ENCODE assay signal across 20 mouse cellular contexts in genomic region chr1:92683151-92683550, GRCm38 (mm10). TPM values are rescaled to one million over a fixed set of nuclear protein-coding genes. Genes with fewer than 3 reads are reported as not detected.
DNase-seq lines count a peak whose midpoint lies in the region; TF ChIP-seq lines count a peak whose summit lies in the region.
"Had no signal": no experiment of that assay in that cellular context is flagged by ENCODE, and none has a peak within 500 bp of the region (broad histone marks: within the 10 kb centered on the region; RNA-seq: fewer than 3 reads in every experiment).

No protein-coding gene starts in this region.

- peak; percentile 58 for DNase-seq in gastrocnemius, adult 2 months
- DNase-seq in gastrocnemius, postnatal 25 days, result no peak
- DNase-seq in Muller cell, postnatal 12 days (ENCODE audit: inconsistent ontology term), result peak; percentile 63
- DNase-seq in layer of hippocampus, adult 18-20 months (ENCODE audit: low spot score in 2 of 2), result peak; percentile 80 to 85
- no peak for DNase-seq in cerebellum, adult 9-10 months
- DNase-seq in embryo, embryonic 10 days (ENCODE audit: low spot score), result no peak
- DNase-seq: cerebellum, postnatal 36 days; kidney, adult 18-20 months; liver, postnatal 0 days; thymus, postnatal 36 days had no signal

- H3K36me3 ChIP-seq in myocyte (ENCODE audit: control insufficient read depth, insufficient read depth), result no peaks in the 10 kb centered on the region
- H3K36me3 ChIP-seq: hindbrain, embryonic 12.5 days; neural tube, embryonic 15.5 days had no signal

- TF ChIP-seq CTCF in gastrocnemius, adult 2 months (IDR thresholded peaks at IDR 0.05), result no peak

- no peaks in the 10 kb centered on the region for H3K79me2 ChIP-seq in myocyte (ENCODE audit: control insufficient read depth, insufficient read depth)

- no peak overlapping the region for H3ac ChIP-seq in myocyte (ENCODE audit: control insufficient read depth, insufficient read length)

- no peak overlapping the region for H3K4me3 ChIP-seq in gastrocnemius, adult 2 months
- H3K4me3 ChIP-seq in myocyte, result no peak overlapping the region
- H3K4me3 ChIP-seq: hindbrain, embryonic 12.5 days; neural tube, embryonic 15.5 days had no signal

- TF ChIP-seq POLR2A in myocyte (IDR thresholded peaks at IDR 0.05; ENCODE audit: insufficient read length, low read depth), result no peak

- H3K27me3 ChIP-seq in myocyte (ENCODE audit: control insufficient read depth, insufficient read depth, insufficient read length), result no peaks in the 10 kb centered on the region
- H3K27me3 ChIP-seq: neural tube, embryonic 15.5 days had no signal

- intact Hi-C loops in gastrocnemius, adult 2 months (cut with DNase I), result no loop called here

- H3K4me2 ChIP-seq in myocyte (ENCODE audit: low read depth), result peak overlapping the region; percentile 62
- H3K4me2 ChIP-seq: hindbrain, embryonic 12.5 days; neural tube, embryonic 15.5 days had no signal

- peak overlapping the region; percentile 25 for H3K27ac ChIP-seq in gastrocnemius, adult 2 months
- H3K27ac ChIP-seq: hindbrain, embryonic 12.5 days; macrophage; neural tube, embryonic 15.5 days; stomach, postnatal 0 days had no signal

TF ChIP-seq in myocyte, 11 proteins besides CTCF, POLR2A, EP300 and RAD21:
- TF ChIP-seq TCF3 (IDR thresholded peaks at IDR 0.05; ENCODE audit: insufficient read length, low read depth) (peak; percentile 72), MYOG (IDR thresholded peaks at IDR 0.05; ENCODE audit: control insufficient read depth in 1 of 3, insufficient read depth in 1 of 3, insufficient read length in 2 of 3, low read depth in 2 of 3) (peak; percentile 69 to 96 (median 87)), TCF12 (IDR thresholded peaks at IDR 0.05; ENCODE audit: insufficient read depth, poor library complexity, severe bottlenecking) (peak; percentile 75), REST (IDR thresholded peaks at IDR 0.05; ENCODE audit: insufficient read depth, insufficient read length) (no peak), MYOD1 (IDR thresholded peaks at IDR 0.05; ENCODE audit: control insufficient read depth in 1 of 3, insufficient read length in 2 of 3, low read depth in 2 of 3) (peak; percentile 55 to 98 (median 97))
TF ChIP-seq in myocyte: peak in this region for 4.

RNA-seq across cellular contexts. Expression of gene Otos, which starts 34.5 kb away (rescaled TPM):
- total RNA-seq in gastrocnemius, adult 2 months (2021), result not detected
- not detected for total RNA-seq in gastrocnemius, postnatal 25 days (2021)
- total RNA-seq in layer of hippocampus, adult 18-20 months (2021), result 1 to 10 TPM in 1 of 2 experiments, under 1 TPM in 1; 0.91 to 1.0 TPM
- polyA plus RNA-seq in myocyte (2012; fragmentation: generic; extraction: Trizol), result 1.2 TPM
- total RNA-seq: adrenal gland, adult 18-20 months; midbrain, postnatal 0 days had no signal
- polyA plus RNA-seq: forebrain, embryonic 14.5 days; heart, embryonic 14.5 days; hindbrain, embryonic 12.5 days; limb, embryonic 11.5 days; macrophage had no signal

RNA-seq across cellular contexts. Expression of gene Cops9, which starts 41.4 kb away (rescaled TPM):
- 100 to 1,000 TPM; 171 to 192 TPM for total RNA-seq in gastrocnemius, adult 2 months (2021)
- 100 to 1,000 TPM; 187 to 194 TPM for total RNA-seq in gastrocnemius, postnatal 25 days (2021)
- 100 to 1,000 TPM; 321 to 334 TPM for total RNA-seq in layer of hippocampus, adult 18-20 months (2021)
- polyA plus RNA-seq in myocyte (2012; fragmentation: generic; extraction: Trizol), result 507 TPM

Comparison
In these comparisons a context has a peak if more than half of its experiments do, and no peak if none do; other contexts are left out.
1. DNase-seq: peak in gastrocnemius, adult 2 months (single experiment), Muller cell, postnatal 12 days (single experiment) and layer of hippocampus, adult 18-20 months (2 of 2); none in gastrocnemius, postnatal 25 days (single experiment), cerebellum, adult 9-10 months (single experiment) and embryo, embryonic 10 days (single experiment).